Mouse (Mus musculus) heart, embryonic 15.5 days (tissue): ENCODE data around the gene Mrps22. TPM values are rescaled to one million over a fixed set of nuclear protein-coding genes. Genes with fewer than 3 reads are reported as not detected.

Experiments used
- ATAC-seq: fragments of 200-750 bp; cut with Nextera tagmentation; replicated peaks from 2 replicates; pipeline ENCODE4 v1.8.0; 2017; ENCODE audit warnings: low read depth, moderate TSS enrichment; ENCODE audit not compliant: insufficient number of reproducible peaks, insufficient read depth, low FRiP score
- H3K27ac ChIP-seq: fragments of 300-500 bp; sonication (generic); 2 replicates; pipeline ENCODE4 v1.5.1; 2015; ENCODE audit warnings: mild to moderate bottlenecking, inconsistent platforms
- H3K27me3 ChIP-seq: fragments of 300-500 bp; sonication (generic); 2 replicates; pipeline ENCODE4 v1.6.1; 2015; ENCODE audit warnings: inconsistent platforms
- H3K36me3 ChIP-seq: fragments of 300-500 bp; sonication (generic); 2 replicates; pipeline ENCODE4 v1.6.1; 2015; ENCODE audit warnings: mild to moderate bottlenecking, inconsistent platforms
- H3K4me1 ChIP-seq: fragments of 300-500 bp; sonication (generic); replicated peaks from 2 replicates; pipeline ENCODE4 v1.6.1; 2015; ENCODE audit warnings: inconsistent platforms
- H3K4me2 ChIP-seq: fragments of 300-500 bp; sonication (generic); 2 replicates; pipeline ENCODE4 v1.6.1; 2015; ENCODE audit warnings: inconsistent platforms, mild to moderate bottlenecking, moderate library complexity
- H3K4me3 ChIP-seq: fragments of 300-500 bp; sonication (generic); 2 replicates; pipeline ENCODE4 v1.5.1; 2015; ENCODE audit warnings: mild to moderate bottlenecking, inconsistent platforms
- H3K9ac ChIP-seq: fragments of 300-500 bp; sonication (generic); 2 replicates; pipeline ENCODE4 v1.6.1; 2015; ENCODE audit warnings: mild to moderate bottlenecking, inconsistent platforms
- H3K9me3 ChIP-seq: fragments of 300-500 bp; sonication (generic); replicated peaks from 2 replicates; pipeline ENCODE4 v1.6.1; 2016; ENCODE audit warnings: inconsistent platforms
- WGBS: fragments of 180-500 bp; shearing (Covaris S2); methylation state at CpG from one replicate; pipeline ENCODE4 v1.1.7; 2015; ENCODE audit warnings: mixed read lengths; 5-methylcytosine and 5-hydroxymethylcytosine counted together
- polyA plus RNA-seq: library from polyadenylated mRNA; unstranded; fragments of >200 nt; fragmentation: Nextera tagmentation; extraction: Ambion mirVana; gene quantifications from 2 replicates; pipeline ENCODE4 v1.2.1, GENCODE M21; 2015

Mrps22 gene
- polyA plus RNA-seq, 1 experiment from 2014 or later, result 53.0 TPM

DNA sequence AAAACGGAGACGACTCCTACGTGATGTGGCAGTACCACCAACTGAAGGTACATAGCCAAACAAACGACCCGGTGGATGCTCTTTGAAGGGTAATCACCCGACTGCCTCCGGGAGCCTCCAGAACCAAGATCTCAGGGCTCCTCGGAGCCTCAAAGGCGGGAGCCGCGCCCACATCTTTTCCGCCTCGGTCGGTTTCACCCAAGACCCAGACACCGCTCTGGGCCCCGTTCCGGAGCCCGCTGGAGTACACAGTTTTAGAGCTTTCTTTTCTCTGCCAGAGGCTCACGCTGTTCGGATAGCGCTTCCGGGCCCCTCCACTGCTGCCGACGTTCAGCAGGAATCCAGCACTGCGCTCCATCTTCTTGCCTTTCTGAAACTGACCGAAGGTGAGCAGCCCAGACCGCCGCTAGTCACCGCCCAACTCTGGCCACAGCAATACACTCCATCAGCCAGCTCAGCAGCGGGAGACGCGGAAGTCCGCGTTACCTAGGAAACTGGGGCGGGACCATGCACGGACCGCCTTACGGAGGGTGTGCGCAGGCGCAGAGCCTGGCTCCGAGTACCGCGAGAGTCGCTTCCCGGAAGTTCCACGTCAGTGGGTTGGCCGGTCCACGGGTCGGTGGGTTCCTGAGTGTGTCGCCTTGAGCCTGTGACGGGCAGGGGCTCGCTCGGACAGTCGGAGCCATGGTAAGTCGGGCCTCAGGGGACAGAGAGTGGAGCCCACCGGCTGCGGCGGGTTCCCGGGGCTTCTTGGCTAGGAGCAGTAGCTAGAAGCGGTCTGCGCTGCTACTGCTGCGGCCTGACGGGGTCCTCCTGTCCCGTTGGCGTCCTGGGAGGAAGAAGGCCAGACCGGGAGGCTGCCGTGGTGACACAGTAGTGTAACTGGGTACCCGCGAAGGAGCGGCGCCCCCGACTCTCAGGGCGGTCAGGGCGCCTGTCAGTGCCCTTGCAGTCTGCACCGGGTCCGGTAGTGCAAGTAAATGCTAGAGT, 38.0 kb downstream of the Mrps22 start, which contains the start of gene Copb2:
Copb2 (plus strand) TSS at position 585 of the 990 bp plus-strand sequence.
- ATAC-seq, result peak; percentile 100
- H3K9me3 ChIP-seq, result no peaks in the 10 kb centered on the region
- whole genome bisulfite sequencing, result under 1% methylated on average over 76 of the region's 76 CpGs
- H3K4me3 ChIP-seq, result peak within 1 kb of the TSS; percentile 83
- peaks cover 4% of the 10 kb centered on the region for H3K36me3 ChIP-seq
- H3K27me3 ChIP-seq, result no peaks in the 10 kb centered on the region
- peak within 1 kb of the TSS; percentile 79 for H3K4me2 ChIP-seq
- peak within 1 kb of the TSS; percentile 85 for H3K9ac ChIP-seq
- H3K4me1 ChIP-seq, result peaks cover 24% of the 10 kb centered on the region; the same call in 1 of the 2 replicates
- H3K27ac ChIP-seq, result peak within 1 kb of the TSS; percentile 77

DNA sequence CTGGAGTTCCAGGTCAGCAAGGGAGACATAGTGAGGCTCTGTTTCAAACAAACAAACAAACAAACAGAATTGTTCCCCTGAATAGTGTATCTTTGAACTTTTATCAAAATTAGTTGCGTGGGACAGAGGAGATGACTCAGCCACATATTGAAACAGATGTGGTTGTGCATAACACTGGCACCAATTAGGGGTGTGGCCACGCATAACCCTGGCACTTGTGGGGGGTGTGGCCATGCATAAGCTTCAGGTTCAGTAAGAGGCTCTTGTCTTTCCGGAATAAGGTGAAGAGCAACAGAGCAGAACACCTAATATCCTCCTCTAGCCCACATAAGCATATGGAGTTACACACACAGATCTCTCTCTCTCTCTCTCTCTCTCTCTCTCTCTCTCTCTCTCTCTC, 57.4 kb downstream of the Mrps22 start:
- Histone ChIP-seq H3K27ac (no peak overlapping the region), H3K4me1 (no peaks in the 10 kb centered on the region), H3K4me3 (no peak overlapping the region), H3K4me2 (no peak overlapping the region), H3K9ac (no peak overlapping the region), H3K36me3 (no peaks in the 10 kb centered on the region), H3K27me3 (no peaks in the 10 kb centered on the region; the same call in 1 of the 2 replicates), H3K9me3 (no peaks in the 10 kb centered on the region)
- WGBS, result 81% methylated on average over 3 of the region's 3 CpGs
- no peak for ATAC-seq

Other genes with a start within 250 kb of the Mrps22 start
- gene Rbp1, start 178.7 kb downstream of the Mrps22 start, polyA plus RNA-seq, result 51.7 and 53.7 TPM in 2 replicates
- gene Rbp2, start 115.5 kb downstream of the Mrps22 start, polyA plus RNA-seq, result 0.33 TPM in 1 of 2 replicates, not detected in the other
- 107 and 124 TPM in 2 replicates for gene Copb2, start 37.9 kb downstream of the Mrps22 start, polyA plus RNA-seq
- not detected in 2 replicates for gene Prr23a1, start 240.8 kb upstream of the Mrps22 start, polyA plus RNA-seq